Mouse (Mus musculus) gastrocnemius, adult 18-20 months (tissue): ENCODE results near the gene Msi2. TPM values are rescaled to one million over a fixed set of nuclear protein-coding genes. Genes with fewer than 3 reads are reported as not detected.

Source experiments
- DNase-seq: peaks from one replicate; pipeline ENCODE4 v3.0.0; 2021; ENCODE audit warnings: low spot score
- total RNA-seq, 2 experiments: library from RNA; stranded (reverse); gene quantifications; 2 replicates each; pipeline ENCODE4 v1.2.3; 2021

The Msi2 gene
- total RNA-seq, 2 experiments from 2014 or later: 179 to 180 TPM

- no peak for DNase-seq
These were observed 310.0 kb downstream of the Msi2 start for GRCm38 (mm10) chr11:88408305-88408704.

- DNase-seq: no peak
These were observed 311.9 kb downstream of the Msi2 start for GRCm38 (mm10) chr11:88406408-88406915.

GRCm38 (mm10) chr11:88404816-88405613 lies 313.3 kb downstream of the Msi2 start:
- DNase-seq: peak; percentile 75

DNA sequence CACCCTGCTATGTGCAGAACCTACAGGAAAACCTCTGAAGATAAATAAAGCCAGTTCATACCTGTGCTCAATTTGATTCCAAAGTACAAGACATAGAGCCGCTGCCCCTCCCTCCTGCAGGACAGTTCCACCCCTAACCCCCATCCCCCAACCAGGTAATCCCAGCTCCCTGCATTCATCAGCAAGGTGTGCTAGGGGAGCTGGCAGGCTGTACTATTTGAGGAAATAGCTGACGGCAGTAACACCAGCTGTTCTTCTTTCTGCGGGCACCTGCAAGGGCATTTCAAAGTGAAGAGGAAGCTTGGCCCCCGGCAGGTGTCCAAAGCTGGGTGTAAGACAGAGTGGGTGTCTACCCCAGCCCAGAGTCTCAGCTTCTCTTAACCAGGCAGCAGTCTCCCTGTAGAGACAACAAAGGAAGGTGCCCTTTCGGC lies 314.1 kb downstream of the Msi2 start:
- no peak for DNase-seq

- DNase-seq: no peak
These were observed 316.0 kb downstream of the Msi2 start for GRCm38 (mm10) chr11:88402290-88402689.

GRCm38 (mm10) chr11:88401333-88401732 lies 317.0 kb downstream of the Msi2 start:
- no peak for DNase-seq

DNA sequence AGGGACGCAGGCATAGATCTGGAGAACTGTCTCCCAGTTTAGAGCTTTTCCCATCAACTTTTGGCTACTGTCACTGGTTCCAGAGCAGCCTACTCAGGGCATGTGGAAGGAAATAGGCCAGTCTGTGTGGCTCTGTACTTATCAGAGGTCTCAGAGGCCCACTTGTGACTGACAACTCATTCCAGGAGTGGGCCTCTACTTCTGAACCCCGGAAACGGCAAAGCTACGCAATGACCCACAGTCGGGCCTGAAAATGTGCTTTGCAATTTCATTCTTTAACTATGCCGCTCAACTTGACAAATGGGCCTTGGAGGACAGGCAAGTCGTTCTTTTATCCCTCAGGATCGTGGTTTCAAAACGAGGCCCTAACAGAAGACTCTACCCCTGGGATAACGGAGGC lies 317.4 kb downstream of the Msi2 start:
- DNase-seq: no peak

GRCm38 (mm10) chr11:88400235-88400634 lies 318.1 kb downstream of the Msi2 start:
- no peak for DNase-seq

DNA sequence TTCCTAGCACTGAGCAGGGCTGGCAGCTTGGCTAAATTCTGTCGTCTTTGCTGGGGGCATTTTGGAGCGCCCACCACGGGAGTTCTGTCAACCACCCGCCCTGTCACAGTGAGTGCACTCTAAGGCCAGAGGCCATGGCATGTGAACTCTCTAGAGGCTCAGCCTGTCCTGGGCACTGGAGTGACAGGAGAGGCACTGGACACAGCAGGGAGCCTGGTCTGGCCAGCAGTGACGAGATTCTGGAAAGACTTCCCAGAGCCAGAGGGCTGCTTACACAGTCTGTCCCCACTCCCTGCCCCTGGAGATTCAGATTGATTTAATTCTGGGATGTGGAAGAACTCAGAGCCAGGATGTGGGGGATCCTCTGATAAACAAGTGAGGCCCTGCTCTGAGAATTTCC lies 318.9 kb downstream of the Msi2 start:
- DNase-seq: peak; percentile 33

DNA sequence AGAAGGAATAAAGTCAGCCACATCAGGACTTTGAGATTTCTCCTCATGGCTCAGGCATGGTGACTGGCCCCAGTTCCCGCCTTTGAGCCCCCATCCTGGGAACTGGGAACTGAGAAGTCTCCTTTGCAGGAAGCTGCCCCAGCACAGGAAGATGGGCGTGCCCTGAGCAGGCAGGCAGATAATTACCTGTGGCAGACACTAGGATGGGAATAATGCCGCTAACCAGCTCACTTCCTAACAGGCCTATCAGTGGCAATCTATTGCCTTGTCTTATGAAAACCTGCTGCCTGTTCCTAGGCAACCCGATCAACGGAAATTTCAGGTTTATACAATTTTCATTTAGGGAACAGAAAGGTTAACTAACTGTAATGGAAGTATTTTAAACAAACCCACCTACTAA lies 319.3 kb downstream of the Msi2 start:
- no peak for DNase-seq

DNA sequence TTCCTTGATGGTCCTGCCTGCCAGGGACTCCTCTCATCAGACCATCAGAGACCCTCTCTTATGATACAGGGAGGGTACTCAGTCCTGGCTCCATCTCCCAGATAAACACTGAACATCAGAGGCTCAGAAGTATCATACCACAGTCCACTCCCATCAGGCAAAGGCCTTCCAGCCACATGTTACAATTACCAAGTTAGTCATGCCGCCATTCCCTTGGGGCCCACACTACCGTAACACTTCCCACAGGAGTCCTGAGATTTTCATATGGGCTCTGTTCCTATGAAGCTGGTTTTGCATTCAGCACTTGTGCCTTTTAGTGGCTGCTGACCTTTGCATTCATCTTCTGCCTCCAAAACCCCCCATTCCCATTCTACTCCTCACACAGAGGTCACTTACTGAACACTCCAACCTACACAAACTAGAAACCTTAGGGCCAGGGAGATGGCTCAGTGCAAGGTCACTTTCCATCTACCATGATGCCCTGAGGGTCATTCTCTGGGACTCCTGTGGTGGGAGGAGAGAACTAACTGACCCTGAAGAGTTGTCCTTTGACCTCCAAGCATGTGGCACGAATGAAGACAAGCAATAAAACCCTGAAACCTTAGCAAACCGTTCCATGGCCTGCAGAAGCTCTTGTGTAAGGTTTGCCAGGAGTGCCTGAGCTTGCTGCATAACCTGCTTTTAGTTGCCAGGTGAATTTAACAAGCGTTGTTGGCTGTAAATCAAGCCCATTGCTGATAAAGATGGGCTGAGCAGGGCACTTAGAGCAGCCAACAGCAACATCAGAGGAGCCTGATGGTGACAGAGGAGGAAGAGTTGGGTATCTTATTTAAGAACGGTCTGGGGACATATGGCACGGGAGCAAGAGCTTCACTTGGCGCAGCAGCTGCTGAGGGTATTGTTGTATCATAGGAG lies 323.0 kb downstream of the Msi2 start:
- no peak for DNase-seq

GRCm38 (mm10) chr11:88394341-88395075 lies 323.8 kb downstream of the Msi2 start:
- no peak for DNase-seq

DNA sequence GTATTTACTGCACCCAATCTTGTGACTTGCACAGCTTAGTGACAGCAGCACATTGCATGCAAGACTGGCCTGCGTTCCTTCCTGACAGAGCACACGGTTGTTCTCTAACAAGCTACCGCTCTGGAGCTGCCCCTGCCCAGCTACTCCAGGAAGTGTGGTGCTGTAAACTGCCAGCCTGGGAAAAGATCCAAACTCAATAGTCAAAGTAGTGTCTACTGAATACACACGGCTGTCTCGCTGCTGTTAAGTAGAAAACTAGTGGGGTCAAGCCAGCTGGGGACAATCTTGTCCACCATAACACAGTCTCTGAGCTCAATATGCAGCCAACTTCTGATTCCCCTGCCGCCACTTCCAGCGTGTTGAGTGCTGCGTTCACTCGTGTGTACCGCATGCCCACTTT lies 325.6 kb downstream of the Msi2 start:
- peak; percentile 45 for DNase-seq

DNA sequence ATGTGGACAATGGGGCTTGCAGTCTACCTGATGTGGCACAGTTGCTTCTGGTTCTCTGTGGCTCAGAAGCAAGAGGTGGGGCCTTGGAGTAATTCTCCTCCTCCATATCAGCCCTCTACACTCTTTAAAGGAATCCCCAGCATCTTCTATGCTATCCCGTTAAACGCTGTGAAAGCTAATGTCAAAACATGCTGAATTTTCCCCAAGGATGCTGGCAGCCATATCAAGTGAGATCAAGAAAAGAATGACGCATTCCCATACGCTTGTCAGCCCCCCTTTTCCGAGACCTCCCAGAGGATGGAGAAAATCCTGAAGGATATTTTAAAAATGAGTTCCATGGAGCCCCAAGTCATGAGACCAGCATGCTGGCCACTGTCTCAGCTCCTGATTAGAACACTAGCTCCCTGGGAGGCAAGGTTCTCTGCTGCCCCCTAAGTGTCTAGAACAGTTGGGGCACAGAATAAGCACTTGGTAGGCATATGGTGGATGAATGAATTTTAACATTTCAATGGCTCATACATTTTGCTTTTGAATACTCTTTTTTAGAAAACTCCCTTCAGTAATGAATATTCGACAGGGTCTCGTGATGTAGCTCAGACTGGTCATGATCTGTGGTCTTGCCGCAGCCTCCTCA lies 327.0 kb downstream of the Msi2 start:
- no peak for DNase-seq

DNA sequence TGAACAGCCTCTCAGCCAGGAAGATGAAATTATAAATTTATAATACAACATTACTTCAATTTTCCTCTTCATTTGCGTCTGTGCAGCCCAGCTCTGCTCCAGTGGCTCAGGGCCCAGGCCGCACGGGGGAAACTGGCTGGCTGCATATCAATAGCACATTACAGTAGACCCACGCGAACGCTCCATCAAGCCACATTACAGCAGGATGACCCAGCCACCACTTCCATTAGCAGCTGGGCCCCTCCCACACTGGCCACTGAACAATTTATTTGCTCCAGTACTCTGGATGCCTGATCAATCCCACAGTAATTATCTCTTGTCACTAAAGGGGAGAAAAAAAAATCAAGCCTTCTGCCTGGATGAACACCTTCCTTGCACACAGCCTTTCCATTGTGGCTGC lies 328.8 kb downstream of the Msi2 start:
- no peak for DNase-seq

DNA sequence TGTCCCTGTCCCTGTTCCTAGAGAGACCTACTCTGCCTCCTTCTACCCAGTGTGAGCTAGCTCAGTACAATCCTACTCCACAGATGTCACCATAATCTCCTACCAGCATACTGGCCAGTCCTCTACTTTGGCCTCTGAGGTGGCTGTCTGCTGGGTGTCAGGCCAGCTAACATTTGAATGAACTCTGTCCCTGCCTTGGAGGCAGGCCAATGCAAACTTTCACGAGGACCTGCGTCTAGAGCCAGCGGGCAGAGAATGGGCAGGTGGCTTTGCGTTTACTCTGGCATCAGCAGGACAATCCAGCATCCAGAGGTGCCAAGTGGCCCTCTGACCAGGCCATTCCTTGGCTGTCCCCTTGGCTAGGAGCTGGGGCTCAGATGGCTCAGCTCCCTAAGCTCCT lies 331.4 kb downstream of the Msi2 start:
- peak; percentile 63 for DNase-seq

GRCm38 (mm10) chr11:88382449-88382848 lies 335.9 kb downstream of the Msi2 start:
- no peak for DNase-seq

DNA sequence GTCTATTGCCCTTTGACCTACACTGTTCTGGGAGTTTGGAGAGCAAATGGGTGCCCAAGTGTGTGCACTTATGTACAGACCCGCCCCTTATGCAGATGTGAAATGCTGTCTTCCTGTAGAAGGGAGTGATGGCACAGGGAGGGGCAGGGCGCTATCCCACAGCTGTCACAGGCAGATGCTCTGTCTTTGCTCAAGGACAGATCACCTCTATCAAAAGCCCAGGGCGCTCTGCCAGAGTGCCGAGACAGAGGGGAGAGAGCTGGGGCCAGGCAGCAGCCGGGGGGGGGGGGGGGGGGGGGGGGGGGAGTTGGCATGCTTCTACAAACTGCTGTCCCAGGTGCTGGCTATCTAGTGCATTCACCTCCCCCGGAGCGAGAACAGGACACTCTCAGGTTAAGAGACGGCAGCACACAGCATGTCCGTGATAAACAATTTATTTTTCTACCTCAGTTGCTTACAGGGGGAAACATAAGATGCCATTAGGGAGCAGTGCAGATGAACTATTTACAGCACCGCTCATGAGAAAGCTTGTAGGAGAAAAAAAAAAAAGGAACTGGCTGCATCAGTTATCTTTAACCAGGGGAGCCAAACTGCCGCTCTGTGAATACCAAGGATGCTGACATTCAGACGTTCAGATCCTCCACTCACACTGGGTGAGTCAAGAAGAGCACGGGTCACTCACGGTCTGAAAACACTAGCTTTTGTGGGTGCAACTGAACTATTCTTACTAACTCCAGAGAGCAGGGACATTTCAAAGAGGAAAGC lies 337.0 kb downstream of the Msi2 start:
- DNase-seq: no peak

GRCm38 (mm10) chr11:88379635-88380034 lies 338.7 kb downstream of the Msi2 start:
- DNase-seq: no peak

DNA sequence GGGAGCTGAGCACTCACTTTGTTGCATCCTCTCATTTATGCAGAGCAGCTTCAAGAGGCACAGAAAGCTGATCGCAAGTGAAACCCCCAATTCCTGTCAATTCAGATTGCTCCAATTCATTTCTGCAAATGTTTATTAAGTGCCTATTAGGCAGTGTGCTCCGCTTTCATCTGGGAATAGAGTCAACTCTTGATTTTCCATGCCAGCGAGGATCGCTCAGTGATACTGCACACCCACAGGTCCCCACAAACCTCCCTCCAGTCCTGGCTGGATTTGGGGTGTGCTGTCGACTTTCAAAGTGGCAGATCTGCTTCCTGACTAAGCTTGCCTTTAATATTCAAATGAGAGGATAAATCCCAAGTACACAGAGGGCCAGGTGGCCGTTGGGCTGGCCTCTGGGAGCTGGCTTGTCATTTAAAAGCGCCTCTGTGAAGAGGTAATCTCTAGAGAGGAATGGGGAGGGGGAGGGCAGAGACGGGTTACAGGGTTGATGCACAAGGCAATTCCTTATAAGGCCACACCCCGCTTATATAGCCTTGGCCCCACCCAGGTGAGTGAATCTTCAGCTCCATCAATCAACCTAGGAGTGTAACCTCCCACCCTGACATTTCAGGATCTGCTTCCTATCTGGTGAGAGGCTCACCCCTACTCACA lies 339.5 kb downstream of the Msi2 start:
- DNase-seq: no peak
